Mouse (Mus musculus) spleen, adult 2 months (tissue): ENCODE data around the gene Aqp12.

ENCODE experiments used
- CTCF ChIP-seq: fragments of 200-500 bp; IDR thresholded peaks from 2 replicates; pipeline ENCODE4 v1.5.1; 2011; ENCODE audit warnings: mild to moderate bottlenecking, inconsistent platforms; ENCODE audit not compliant: insufficient read depth, insufficient read length, insufficient replicate concordance; ENCODE audit errors: extremely low read depth
- POLR2A ChIP-seq: fragments of 200-500 bp; IDR thresholded peaks from 2 replicates; pipeline ENCODE4 v1.6.1; 2011; ENCODE audit warnings: low read depth, low read length, inconsistent platforms

DNA sequence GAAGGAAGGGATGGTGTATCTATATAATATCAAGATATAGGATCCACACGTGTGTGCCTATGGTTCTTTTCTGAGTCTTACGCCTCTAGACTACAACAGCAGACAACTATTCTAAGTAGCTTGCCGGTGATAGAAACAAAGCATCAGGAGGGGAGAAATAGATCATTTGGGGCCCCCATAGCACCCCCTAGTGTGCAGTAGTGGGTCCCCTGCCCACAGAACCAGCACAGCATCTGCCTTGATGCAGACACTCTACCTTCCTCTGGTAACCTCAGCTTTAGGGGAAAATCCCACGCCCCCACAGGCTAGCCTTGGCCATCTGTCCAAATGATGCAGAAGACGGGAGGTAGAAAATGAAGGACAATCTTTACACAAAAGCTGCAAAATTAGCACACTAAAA is 21.1 kb upstream of the Aqp12 start:
- TF ChIP-seq POLR2A (no peak), CTCF (no peak)
